Mouse (Mus musculus): ENCODE measurements at regions not wholly inside any gene's neighbourhood (a gene's known extent, or its start where the extent isn't known, plus 50 kb on each side); places are given as distances from the start of the nearest gene placed in this dataset.
"Not testable (repeated sequence)": the region's sequence is repeated elsewhere in the genome, so short reads cannot be mapped to it uniquely, and the experiment has no call there.

DNA sequence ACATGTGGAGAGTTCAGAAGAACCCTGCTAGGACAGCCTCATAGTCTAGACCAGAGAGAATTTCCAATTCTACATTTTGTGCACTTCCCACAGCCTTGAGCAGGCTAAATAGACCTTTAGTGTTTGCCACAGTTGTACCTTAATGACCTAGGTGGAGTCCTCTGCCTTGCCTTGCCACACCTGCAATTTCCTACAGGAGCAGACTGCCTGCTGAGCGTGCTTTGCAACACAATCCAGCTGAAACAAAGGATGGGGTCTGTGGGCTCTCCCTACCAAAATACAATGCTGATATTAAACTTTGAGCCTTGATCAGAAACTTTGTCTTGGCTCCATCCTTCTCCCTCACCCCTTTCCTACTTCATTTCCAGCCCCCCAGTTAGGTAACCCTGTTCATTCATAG lies 326.0 kb upstream of the Snx7 start:
- no peak for DNase-seq (ENCODE audit: low read depth, low spot score)

DNA sequence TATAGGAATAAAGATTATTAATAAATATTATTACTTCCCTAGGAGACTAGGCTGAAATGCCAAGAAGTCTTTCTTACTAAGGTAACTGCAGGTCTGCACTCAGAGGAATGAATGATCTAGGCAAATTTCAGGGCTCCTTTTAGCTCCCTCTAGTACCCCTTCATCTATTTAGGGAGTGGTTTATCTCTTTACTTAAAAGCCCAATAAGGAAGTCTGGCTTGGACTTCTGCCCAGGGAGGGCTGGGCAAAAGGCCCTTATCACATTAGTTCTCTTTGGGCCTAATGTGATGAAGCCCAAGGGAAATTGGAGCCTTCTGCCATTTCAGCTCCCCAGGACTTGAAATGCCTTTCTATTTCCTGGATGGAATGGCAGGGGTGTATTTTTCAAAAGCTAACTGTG lies 320.6 kb upstream of the Snx7 start:
- no peak for DNase-seq (ENCODE audit: low read depth, low spot score)

- no peak for DNase-seq (ENCODE audit: low read depth, low spot score)
These were observed 308.7 kb upstream of the Snx7 start for GRCm38 (mm10) chr3:118177446-118177845.

GRCm38 (mm10) chr3:118162916-118163315 lies 294.2 kb upstream of the Snx7 start:
- DNase-seq (ENCODE audit: low read depth, low spot score), result no peak

DNA sequence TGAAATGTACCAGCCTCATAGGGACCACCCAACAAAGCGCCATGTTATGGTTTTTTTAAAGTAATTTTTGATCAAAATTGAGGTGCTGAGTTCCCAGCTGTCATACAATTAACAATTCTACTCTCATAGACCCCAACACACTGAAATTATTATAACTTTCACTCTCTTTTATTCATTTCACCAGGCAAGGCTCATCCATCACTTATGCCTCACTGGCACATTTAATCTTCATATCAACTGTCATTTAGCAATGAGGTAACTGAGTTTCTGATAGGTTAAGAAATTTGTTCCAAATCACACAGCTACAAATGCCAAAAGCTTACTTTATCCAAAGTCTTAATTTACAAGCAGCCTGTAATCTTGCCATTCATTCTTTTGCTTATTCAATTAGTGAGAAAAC lies 276.1 kb upstream of the Snx7 start:
- no peak for DNase-seq (ENCODE audit: low read depth, low spot score)

DNA sequence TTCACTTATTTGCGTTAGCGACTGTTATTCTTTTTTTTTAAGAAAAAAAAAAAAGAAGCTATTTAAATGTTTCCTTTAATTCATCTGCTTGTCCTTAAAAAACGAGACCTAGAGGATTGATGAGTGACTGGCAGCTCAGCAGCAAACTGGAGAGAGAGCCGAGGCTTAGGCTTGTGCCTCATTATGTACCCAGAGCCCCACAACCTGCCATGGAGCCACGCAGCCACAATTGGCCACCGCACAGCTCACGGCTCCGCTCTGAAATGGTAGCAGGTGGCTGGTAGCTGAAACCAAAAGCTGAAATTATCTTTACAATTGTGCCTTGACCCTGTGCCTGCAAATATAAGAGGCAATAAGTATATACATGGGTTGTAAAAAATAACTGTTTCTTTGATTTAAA lies 273.0 kb upstream of the Snx7 start:
- DNase-seq (ENCODE audit: low read depth, low spot score), result no peak

DNA sequence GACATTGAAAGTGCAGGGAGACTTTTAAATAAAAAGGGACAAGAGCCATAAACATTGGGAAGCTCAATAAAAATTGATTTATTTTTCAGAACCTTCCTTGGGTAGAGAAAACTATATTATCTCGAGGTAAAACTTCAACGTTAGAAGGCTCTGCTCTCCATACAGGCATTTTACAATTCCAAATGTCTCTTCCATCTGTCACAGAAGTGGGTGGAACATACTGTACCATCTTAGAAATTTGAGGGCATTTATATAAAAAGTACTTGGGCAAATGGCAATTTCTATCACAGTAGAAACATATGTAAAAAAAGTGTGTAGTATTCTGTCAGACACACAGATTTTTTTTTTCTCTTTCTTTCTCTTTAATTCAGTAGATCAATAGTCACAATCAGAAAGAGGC lies 271.4 kb upstream of the Snx7 start:
- DNase-seq (ENCODE audit: low read depth, low spot score), result no peak

DNA sequence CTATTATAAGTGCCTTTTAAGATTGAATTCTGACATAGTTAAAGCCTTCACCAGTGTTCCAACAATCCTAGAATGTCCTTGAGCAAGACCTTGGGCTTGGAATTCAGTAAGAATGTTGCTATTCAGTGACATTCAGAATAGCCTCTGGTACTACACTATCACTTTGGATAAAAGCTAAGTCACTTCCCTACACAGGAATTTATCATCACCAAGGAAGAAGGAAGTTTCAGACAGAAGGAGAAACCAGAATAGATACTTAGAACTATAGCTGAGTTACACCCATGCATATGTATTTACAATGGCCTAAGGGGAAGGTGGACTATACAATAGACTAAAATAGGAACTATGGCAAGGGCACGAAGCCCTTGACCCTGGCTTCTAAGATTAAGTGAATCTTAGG lies 259.6 kb upstream of the Snx7 start:
- not testable (repeated sequence) for DNase-seq (ENCODE audit: low read depth, low spot score)

- DNase-seq (ENCODE audit: low read depth, low spot score), result no peak
These were observed 233.9 kb upstream of the Snx7 start for GRCm38 (mm10) chr3:118102635-118103034.

GRCm38 (mm10) chr3:118084508-118084907 lies 215.8 kb upstream of the Snx7 start:
- DNase-seq (ENCODE audit: low read depth, low spot score), result no peak

DNA sequence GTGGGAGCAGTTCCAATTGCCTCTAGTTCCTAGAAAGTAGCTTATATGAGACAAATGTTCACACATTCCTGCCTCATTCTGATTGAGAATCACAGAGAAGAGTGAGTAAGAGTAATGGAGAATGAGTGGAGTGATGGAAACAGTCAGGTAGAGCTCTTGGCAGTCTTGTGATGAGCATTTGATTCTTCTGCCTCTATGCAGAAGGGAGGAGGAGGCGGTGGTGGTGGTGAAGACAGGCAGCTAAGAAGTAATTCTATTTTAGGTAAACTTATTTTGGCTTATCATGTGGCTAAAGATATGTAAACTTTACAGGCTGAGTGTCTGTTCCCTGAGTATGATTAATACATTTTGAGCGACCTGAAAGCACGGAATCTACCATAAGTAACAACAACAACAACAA lies 203.6 kb upstream of the Snx7 start:
- DNase-seq (ENCODE audit: low read depth, low spot score), result no peak

- peak; percentile 81 for DNase-seq (ENCODE audit: low read depth, low spot score)
These were observed 201.4 kb upstream of the Snx7 start for GRCm38 (mm10) chr3:118070129-118070528.

DNA sequence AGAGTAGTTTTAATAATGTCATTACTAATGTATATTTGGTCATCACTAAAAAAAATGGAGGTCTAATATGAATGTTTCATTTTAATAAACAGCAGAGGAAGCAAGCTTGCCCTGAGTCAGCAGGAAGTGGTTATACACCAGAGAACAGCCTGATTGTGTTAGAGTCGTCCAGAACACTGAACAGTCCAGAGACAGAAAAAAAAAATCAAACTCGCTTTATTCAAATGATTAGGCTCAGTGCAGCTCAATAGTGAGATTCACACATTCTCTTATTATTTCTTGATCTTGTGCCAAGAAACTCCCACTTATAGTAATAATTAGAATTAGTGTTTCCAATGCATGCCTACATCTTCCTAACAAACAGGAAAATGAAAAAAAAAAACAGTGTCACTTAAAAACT lies 194.9 kb upstream of the Snx7 start:
- DNase-seq (ENCODE audit: low read depth, low spot score), result peak; percentile 49

GRCm38 (mm10) chr3:118062569-118062968 lies 193.8 kb upstream of the Snx7 start:
- no peak for DNase-seq (ENCODE audit: low read depth, low spot score)

DNA sequence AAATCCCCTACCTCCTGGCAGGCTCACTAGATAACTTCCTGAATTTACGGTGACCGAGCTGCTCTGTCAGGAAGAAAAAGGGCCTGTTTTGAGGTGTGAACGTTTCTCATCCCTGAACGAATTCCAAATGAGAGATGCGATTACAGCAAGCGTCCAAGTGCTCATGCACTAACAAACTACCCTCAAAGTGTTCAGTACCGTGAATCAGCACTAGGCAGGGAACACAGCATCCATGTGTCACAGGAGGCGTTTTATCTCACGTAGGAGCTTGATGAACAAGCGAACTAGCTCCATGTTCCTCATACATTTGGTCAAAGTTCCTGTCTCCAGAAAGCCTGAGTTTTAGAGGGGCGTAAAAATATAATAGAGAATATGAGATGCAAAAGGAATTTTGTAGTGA lies 178.3 kb upstream of the Snx7 start:
- DNase-seq (ENCODE audit: low read depth, low spot score), result no peak

DNA sequence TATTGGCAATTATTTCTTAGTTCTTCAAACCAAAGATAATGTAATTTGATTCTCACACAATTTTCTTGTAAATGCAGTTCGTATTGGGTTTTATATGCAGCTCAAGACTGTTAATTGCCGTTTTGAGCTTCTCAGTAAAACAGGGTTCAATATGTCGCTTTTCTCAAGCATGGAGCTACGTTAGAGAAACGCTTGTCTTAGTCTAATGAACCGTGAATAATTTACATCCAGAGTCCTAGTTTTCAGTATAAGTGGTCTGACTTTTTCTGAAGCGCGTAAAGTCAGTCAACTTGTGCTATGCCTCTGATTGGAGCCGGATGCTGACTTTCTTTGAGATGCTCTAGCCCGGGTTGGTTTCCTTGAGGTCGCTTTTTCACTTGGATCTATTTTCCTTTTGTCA lies 177.8 kb upstream of the Snx7 start:
- DNase-seq (ENCODE audit: low read depth, low spot score), result no peak

DNA sequence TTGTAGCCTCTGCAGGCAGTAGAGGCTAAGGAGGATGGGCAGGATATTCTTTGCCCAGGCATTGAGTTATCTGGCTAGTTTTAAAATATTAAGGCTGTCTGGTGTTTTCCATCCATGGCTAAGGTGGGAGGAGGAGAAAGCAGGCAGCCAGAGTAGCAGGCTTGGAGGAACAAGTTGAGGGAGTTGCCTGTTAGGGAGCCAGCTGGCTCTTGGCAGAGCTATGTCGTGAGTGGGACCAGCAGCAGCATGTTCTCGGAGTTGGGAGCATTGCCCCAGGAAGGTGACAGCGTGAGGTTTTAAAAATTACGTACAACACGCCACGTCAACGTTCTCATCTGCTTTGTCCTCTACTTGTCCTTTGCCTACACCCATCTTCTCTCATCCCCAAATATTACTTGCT lies 167.8 kb upstream of the Snx7 start:
- no peak for DNase-seq (ENCODE audit: low read depth, low spot score)

DNA sequence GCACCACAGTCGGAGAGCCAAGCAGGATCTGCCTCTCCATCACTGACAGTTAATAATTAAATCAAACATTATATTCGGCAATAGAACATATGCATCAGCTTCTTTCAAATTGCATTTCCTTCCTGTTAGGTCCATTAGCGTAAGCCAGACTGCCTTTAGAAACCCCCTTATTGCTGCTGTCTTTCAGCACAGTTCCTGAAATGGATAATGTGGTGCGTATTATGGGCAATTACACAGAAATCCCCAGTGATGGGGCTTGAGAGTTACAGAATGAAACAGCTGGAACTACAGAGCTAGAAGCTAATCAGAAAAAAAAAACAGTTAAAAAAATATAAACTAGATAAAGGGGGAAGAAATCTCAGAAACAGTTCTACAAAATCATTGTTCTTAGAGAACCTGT lies 126.7 kb upstream of the Snx7 start:
- DNase-seq (ENCODE audit: low read depth, low spot score), result no peak

DNA sequence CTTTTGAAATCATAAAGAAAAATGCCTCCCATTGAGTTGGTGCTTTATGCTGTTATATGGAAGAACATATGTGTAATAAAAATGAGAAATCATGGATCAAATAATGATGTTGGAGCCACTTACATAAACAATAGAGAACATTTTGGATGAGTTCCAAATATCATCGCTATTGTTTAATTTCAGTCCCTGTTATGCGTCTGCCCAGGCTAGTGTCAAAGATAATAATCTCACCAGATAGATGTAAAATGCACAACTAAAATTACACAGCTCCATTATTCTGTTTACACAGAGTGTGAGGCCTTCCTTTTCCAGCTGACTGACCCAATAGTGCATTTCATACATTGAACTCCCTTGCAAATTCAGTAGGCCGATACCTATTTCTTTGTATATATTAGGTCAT lies 125.4 kb upstream of the Snx7 start:
- DNase-seq (ENCODE audit: low read depth, low spot score), result no peak

DNA sequence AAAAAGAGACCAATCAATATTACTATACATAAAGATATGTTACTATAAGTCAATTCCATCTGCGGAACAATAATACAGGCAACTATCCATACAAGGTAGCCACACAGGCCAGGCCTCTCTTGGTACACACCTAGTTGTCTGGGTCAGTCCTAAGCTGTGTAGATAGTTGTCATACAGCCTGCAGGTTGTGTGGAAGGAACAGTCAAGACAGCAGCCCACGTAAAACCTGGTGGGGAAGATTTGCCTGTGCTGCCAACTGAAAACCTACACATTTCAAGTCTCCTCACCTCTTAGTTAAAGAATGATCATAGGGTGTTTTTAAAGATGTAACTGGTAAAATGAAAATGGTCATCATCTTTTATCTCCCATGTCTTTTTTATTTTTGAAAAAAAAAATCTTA lies 121.8 kb upstream of the Snx7 start:
- DNase-seq (ENCODE audit: low read depth, low spot score), result no peak

- DNase-seq (ENCODE audit: low read depth, low spot score), result no peak
These were observed 119.7 kb upstream of the Snx7 start for GRCm38 (mm10) chr3:117988443-117988842.

GRCm38 (mm10) chr3:117975638-117976037 lies 106.9 kb upstream of the Snx7 start:
- peak; percentile 40 for DNase-seq (ENCODE audit: low read depth, low spot score)

GRCm38 (mm10) chr3:117968805-117969204 lies 100.1 kb upstream of the Snx7 start:
- no peak for DNase-seq (ENCODE audit: low read depth, low spot score)

DNA sequence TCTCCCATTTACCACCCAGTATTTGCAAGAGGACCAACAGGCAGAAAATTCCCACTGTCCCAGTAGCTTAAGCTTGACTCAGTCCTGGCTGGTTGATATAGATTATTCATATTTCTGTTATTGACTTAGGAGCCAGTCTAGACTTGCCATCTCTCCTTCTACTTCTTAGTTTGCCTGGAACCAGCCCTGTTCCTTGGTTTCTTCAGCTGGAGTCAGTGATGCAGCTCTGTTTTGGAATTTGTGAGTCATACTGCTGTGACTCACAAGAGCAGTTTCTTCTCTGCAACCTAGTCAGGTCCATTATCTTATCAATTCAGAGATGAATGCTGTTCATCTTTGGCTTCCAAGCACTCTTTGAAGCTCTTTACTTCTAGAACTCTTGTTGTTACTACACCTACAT lies 69.7 kb upstream of the Snx7 start:
- peak; percentile 51 for DNase-seq (ENCODE audit: low read depth, low spot score)

DNA sequence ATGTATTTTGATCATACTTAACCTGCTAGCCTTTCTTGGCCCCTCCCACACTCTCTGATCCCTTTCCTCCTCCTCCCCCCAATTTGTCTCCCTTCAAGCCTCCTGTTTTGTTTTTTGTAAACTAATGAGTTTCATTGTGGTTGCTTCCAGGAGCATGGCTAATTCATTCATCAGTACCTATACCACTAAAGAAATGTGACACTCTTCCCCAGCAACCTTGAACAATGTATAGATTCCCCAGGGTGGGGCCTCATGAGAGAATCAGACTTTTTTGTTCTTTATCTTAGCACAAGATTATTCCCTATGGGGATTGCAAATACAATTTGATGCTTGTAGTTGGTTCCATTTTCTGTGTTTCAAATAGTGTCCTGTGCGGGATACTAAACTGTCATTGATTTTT lies 58.8 kb upstream of the Snx7 start:
- no peak for DNase-seq (ENCODE audit: low read depth, low spot score)
